Mouse (Mus musculus): ENCODE measurements around the gene Ftl1. TPM values are rescaled to one million over a fixed set of nuclear protein-coding genes. Genes with fewer than 3 reads are reported as not detected.

Gene Ftl1
- polyA plus RNA-seq, 3 experiments from 2014 or later, result 1,271 to 2,003 (median 1,772) TPM

GRCm38 (mm10) chr7:45449974-45450373, 9.7 kb downstream of the Ftl1 start:
- ATAC-seq, result no peak

DNA sequence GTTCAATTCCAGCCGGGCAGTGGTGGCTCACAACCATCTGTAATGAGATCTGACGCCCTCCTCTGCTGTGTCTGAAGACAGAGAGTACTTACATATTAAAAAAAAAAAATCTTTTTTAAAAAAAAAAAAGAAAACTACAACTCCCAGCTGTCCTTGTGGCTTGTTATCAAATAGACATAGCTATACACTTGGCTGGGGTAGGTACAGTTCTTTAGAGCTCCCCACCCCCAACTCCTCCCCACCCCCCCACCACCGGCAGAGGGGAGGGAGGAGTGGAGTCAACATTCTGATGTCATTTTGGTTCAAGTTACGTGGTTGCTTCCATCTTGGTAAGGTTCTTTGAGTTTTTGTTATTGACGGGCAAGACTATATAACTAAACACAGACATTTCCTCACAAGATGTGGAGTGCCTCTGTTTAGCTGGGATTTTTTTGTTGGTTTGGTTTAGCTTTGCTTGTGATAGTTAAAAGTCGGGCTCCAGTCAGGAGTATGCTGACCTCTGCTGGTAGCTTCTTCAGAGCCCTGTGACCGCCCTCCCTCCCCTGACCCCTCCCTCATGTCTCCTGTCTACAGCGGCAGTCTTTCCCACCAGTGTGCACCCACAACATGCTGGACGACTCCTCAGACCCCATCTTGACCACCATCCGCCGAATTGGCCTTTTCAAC, 12.2 kb downstream of the Ftl1 start:
- ATAC-seq, result no peak

- no peak for ATAC-seq
These were observed 13.1 kb downstream of the Ftl1 start for GRCm38 (mm10) chr7:45446589-45446988.

DNA sequence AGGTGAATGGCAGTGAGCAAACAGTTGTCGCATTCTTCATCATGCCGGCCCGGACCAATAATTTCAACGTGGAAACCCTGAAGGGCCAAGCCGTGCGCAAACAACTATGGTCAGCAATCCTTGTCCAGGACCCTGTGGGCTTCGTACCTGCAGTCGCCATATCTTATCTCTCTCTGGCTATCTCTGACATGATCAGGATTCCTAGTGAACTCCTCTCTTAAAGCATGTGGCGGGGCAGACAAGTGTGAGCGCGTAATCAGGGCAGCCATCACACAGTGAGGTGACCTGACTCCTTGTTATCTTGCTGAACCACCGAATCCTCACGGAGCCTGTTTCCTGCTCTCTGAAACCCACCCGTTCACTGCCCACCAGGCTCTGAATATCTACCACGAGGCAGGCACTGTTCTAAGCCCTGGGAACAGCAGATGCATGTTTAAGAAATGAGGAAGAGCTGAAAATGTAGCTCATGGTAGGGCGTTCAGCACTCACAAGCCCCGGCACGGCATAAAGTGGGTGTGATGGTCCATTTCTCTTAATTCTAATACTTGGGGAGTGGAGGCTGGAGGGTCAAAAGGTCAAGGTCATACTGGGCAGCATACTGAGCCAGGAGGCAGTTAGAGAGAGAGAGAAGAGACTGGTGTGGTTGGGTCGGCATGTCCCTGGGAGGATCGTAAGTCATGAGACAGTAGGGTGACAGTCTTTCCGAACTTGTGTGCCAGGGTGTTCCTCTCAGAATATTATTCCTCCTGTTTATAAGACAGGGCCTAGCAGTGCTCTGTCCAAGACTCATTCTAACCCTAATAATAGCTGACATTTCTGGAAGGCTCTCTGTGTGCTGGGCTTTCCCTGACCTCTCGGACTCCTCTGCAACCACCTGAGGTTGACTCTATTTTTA, 15.9 kb downstream of the Ftl1 start:
- no peak for ATAC-seq

DNA sequence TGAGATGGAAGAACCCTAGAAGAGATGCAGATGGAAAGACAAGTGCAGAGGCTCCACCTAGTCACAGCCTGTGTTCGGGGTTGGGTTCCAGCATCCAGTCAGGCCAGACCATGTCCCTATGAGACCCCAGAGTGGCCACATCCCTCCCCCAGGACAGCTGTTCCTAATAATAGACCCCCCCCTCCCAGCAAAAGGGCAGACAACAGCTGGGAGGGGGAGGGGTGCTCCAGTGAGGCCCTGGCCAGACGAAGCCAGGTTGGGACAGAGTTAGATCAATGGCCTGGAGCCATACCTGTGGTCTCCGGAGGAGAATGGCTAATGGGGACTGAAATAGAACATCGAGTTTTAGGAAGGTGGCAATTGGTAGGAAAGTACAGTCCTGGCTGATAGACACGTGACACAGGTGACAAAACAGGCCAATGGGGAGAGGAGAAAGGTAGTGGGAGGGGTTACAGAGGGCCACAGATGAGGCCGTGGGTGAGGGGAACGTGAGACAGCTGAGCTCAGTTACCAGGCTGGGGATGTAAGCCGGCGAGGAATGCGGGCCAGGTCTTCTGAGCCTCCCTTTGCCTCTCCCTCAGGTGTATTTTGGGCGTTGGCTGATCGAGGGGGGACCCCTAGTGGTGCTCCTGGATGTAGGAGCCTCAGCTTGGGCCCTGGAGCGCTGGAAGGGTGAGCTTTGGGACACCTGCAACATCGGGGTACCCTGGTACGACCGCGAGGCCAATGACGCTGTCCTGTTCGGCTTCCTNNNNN, 22.0 kb downstream of the Ftl1 start, which contains the start of gene Ruvbl2:
Gene Ruvbl2, minus strand, starts transcription at position 576 of the 756 bp plus-strand sequence.
- ATAC-seq, result no peak

- no peak for ATAC-seq
These were observed 22.6 kb downstream of the Ftl1 start for GRCm38 (mm10) chr7:45437046-45437445.

DNA sequence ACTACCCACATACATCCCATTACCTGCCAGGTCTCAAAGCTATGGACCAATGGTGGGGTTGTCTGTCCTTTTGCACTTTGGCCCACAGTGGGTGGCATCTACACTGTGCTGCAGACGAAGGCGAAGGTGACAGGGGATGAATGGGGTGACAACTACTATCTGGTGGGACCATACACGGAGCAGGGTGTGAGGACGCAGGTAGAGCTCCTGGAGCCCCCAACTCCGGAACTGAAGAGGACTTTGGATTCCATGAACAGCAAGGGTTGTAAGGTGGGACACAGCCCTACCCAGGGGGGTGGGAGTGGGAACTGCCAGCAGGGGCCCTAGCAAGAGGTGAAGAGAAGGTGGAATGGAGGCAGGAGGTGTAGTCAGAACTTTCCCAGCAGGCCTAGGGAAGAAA, 23.2 kb downstream of the Ftl1 start:
- ATAC-seq, result no peak

GRCm38 (mm10) chr7:45435038-45435437, 24.6 kb downstream of the Ftl1 start:
- ATAC-seq, result no peak

GRCm38 (mm10) chr7:45434203-45435015, 25.3 kb downstream of the Ftl1 start, which contains the start of gene Gys1:
Gys1 (plus strand) TSS chr7:45434844.
- ATAC-seq, result peak; percentile 98

GRCm38 (mm10) chr7:45433835-45434202, 25.9 kb downstream of the Ftl1 start:
- ATAC-seq, result no peak

DNA sequence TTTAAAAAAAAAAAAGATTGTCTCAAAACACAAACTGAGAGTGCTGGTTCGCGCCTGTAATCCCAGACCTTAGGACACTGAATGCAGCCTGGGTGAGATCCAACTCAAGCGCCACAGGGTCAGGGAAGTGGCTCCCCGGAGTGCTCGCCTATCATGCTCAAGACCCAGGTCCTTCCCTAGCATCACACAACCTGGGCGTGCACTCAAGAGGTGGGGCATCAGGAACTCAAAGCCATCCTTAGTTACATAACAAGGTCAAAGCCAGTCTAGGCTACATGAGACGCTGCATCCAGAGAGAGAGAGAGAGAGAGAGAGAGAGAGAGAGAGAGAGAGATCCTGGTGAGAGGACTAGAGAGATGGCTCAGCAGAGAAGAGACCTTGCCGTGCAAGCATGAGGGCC, 33.1 kb downstream of the Ftl1 start:
- ATAC-seq, result no peak

- no peak for ATAC-seq
These were observed 38.5 kb downstream of the Ftl1 start for GRCm38 (mm10) chr7:45421194-45421593.

GRCm38 (mm10) chr7:45420615-45420919, 39.1 kb downstream of the Ftl1 start, which contains the start of gene Lhb:
Lhb (plus strand) TSS chr7:45420820.
- no peak for ATAC-seq

DNA sequence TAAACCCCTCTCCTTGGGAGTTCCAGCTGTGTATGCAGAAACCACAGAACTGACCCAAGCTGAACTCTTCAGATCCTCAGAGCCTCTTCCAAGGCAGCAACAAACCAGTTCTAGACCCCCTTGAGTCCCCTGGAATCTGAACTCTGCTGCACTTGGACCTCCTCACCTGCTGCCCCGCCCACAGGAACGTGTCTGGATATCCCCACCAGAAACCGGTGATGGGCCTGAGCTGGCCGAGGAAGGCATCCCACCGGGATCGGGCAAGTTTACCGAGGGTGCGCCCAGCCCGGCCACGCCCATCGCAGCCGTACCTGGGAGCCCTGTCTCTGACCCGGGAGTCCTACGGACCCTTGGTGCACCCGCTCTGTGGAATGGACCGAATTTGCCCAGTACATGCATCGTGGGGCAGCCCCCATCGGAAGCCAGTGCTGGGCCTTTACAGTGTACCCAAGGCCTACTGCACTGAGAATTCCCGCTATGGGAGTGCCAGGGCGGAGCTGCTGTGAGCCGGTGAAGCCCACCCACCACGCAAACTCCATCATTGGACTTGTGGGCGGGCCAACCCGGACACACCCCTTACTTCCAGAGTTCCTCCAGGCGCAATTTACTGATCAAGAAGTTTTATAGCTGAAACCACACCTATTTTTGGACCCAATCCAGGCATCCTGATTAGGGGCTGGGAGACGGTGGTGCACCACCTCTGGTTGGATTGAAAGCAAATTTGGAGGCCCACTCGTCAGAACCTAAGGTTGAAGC, 39.6 kb downstream of the Ftl1 start:
- no peak for ATAC-seq

DNA sequence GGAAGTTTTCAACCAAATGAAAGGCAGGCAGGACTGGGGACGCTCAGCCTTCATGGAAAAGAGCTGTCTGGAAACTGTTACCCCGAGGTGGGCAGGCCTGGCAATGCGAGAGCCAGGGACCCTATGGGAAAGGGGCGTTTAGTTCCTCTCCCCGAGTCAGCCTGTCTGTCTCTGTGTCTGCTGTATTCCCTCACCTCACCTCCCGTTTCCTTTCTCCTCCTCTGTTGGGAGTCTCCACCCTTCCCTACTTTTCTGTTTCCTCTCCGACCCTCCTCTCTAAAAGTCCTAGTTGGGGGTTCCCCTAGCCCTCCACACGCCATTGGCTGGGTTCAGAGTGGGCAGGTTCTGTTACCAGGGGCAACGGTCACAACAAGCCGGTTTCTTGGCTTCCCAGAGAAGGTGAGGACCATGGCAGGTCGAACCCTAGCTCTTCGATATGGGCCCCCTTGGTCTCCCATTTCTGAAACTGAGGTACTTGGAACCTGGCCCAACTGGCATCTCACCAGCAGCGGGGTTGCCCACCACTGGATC, 41.7 kb downstream of the Ftl1 start:
- no peak for ATAC-seq

DNA sequence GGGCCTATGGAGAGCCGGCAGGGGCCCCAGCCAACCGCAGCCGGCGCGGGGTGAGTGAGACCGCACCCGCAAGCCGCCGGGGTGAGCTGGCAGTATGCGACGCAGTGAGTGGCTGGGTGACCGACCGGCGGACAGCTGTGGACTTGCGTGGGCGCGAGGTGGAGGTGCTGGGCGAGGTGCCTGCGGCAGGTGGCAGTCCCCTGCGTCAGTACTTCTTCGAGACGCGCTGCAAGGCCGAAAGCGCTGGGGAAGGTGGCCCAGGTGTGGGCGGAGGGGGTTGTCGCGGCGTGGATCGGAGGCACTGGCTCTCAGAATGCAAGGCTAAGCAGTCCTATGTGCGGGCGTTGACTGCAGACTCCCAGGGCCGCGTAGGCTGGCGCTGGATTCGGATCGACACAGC, 44.0 kb downstream of the Ftl1 start:
- ATAC-seq, result peak; percentile 46

DNA sequence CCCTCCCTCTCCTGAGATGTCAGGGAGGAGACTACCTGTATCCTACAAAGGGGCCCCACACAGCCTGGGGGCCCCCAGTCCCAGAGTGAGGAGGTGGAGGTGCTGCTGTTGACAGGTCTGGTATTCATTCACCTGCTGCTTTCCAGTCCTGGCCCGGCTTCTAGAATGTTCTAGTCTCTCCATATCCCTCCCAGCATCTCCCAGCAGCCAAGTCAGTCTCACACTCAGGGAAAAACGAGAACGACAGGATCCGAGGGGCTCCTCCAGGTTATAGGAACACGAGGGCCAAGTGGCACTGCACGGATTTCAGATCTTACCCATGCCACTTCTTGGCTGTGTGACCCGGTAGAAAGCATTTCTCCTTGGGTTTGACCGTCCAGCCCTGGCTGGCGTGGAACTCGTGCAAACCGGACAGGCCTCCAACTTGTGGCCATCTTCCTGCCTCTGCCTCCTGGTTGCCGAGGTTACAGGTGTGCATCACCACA, 44.9 kb downstream of the Ftl1 start:
- ATAC-seq, result no peak

- ATAC-seq, result peak; percentile 20
These were observed 45.6 kb downstream of the Ftl1 start for GRCm38 (mm10) chr7:45413864-45414739.

DNA sequence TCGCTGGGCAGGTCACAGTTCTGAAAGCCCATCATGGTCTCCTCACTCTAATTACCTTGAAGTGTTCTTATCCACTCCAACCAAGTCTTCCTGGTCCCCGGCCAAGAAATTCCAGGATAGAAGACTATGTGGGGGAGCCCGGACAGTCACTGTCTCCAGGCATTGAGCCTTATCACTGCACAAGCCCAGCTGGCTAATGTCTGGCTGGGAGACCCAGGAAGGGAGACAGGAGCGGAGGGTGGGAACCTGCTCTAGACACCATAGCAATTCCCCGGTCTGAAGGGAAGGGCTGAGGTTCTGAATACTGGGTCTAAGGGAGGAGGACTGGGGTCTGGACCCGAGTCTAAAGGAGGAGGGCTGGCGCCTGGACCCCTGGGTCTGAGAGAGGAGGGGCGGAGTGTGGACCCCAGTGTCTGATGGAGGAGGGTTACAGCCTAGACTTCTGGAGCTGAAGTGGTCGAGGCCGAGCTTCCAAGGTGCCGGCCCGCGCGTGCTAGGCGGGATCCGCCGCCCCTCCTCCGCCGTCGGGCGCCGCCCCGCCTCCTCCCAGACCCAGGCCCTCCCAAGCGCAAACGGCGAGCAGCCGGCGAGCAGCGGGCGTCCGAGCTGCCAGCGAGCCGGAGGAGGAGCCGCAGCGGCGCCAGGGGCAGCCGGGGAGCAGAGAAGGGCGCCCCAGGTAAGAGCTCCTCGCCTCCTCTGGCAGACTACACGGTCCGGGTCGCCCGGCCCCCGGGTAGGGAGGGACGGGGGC, 46.4 kb downstream of the Ftl1 start, which contains the start of gene Ntf5:
Gene Ntf5, plus strand, starts transcription at position 583 of the 751 bp plus-strand sequence.
- ATAC-seq, result no peak
